Mouse (Mus musculus) induced T-regulatory cell, adult 2 months (primary cell): ENCODE results near the gene Pdzd3.

Experiments
- DNase-seq: peaks from one replicate; pipeline ENCODE4 v3.0.0-alpha.2; 2012; ENCODE audit warnings: low read depth

The Pdzd3 gene

DNA sequence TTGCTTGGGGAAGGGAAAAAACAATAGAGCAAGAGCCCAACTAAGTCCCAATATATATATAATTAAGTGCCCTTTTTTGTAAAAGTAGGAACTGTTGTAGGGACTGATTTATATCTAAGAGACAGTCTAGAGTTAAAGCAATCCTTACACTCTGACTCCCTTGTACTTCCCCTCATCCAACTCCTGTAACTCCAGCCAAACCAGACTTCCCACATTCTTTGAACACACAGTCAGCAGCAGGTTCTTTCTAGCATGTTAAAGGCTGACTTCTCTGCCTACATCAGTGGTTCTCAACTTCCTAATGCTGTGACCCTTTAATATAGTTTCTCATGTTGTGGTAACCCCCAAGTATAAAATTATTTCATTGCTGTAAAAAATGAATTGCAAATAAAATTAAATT lies 51.7 kb downstream of the Pdzd3 start:
- DNase-seq = no peak

- DNase-seq = no peak
These were observed 52.1 kb downstream of the Pdzd3 start for GRCm38 (mm10) chr9:44199166-44199565.
